Mouse (Mus musculus): Measurements from ENCODE around the gene Spesp1.
A peak's percentile ranks its signal among the peaks of the same experiment; 100 is the strongest.

Spesp1 gene

GRCm38 (mm10) chr9:62281991-62282390 lies at the start of gene Spesp1:
Spesp1 (minus strand) TSS chr9:62282208.
- DNase-seq (ENCODE audit: low spot score in 2 of 2): no peak

GRCm38 (mm10) chr9:62325965-62326364 lies 44.0 kb upstream of the Spesp1 start:
- DNase-seq (ENCODE audit: low spot score in 2 of 2): no peak

- DNase-seq (ENCODE audit: low spot score in 2 of 2): no peak
These were observed 41.8 kb upstream of the Spesp1 start for GRCm38 (mm10) chr9:62323816-62324215.

DNA sequence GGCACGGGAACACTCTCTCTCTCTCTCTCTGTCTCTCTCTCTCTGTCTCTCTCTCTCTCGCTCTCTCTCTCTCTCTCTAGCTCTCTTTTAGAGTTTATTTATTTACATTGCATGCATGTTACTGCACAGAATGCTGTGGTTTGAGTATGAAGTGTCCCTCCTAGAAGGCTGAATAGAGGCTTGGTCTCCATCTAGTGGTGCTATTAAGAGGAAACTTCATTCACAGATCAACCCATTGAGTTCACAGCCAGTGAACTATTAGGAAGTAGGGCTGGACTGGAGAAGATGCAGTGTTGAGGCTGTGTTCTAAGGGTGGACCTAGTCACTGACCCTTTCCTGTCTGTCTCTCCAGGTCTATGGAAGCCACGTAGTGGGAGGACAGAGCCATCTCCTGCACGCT lies 36.7 kb upstream of the Spesp1 start:
- no peak for DNase-seq (ENCODE audit: low spot score in 2 of 2)

GRCm38 (mm10) chr9:62315556-62315955 lies 33.5 kb upstream of the Spesp1 start:
- no peak for DNase-seq (ENCODE audit: low spot score in 2 of 2)

DNA sequence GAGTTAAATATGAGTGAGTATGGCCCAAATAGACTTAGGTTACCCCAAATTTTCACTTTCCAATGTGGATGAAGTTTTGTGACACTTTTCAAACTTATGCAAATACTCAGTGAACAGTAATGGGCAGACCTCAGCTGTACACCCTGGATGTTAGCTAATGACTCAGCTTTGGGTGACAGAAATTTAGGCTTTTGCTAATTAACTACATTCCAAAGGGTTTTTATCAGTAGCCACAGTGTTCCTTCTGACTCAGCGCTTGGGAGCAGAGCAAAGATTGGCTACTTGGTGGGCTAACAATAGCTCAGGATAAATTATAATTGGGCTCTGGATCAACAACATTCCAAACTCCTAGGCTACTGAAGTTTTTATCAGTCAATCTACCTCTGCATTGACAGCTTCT lies 14.9 kb upstream of the Spesp1 start:
- DNase-seq (ENCODE audit: low spot score in 2 of 2): no peak

GRCm38 (mm10) chr9:62295006-62295698 lies 13.1 kb upstream of the Spesp1 start:
- peak; percentile 52 to 56 for DNase-seq (ENCODE audit: low spot score in 2 of 2)

- no peak for DNase-seq (ENCODE audit: low spot score in 2 of 2)
These were observed 5.6 kb upstream of the Spesp1 start for GRCm38 (mm10) chr9:62287633-62288025.

GRCm38 (mm10) chr9:62286967-62287632 lies 5.1 kb upstream of the Spesp1 start:
- peak; percentile 33 to 53 for DNase-seq (ENCODE audit: low spot score in 2 of 2)

GRCm38 (mm10) chr9:62284266-62284665 lies 2.3 kb upstream of the Spesp1 start:
- DNase-seq (ENCODE audit: low spot score in 2 of 2): no peak

GRCm38 (mm10) chr9:62276899-62277298 lies 5.1 kb downstream of the Spesp1 start:
- DNase-seq (ENCODE audit: low spot score in 2 of 2): no peak

- DNase-seq (ENCODE audit: low spot score in 2 of 2): no peak
These were observed 11.1 kb downstream of the Spesp1 start for GRCm38 (mm10) chr9:62270775-62271399.

- DNase-seq (ENCODE audit: low spot score in 2 of 2): no peak
These were observed 12.8 kb downstream of the Spesp1 start for GRCm38 (mm10) chr9:62269161-62269560.

GRCm38 (mm10) chr9:62265278-62265677 lies 16.7 kb downstream of the Spesp1 start:
- no peak for DNase-seq (ENCODE audit: low spot score in 2 of 2)

GRCm38 (mm10) chr9:62263652-62264051 lies 18.4 kb downstream of the Spesp1 start:
- no peak for DNase-seq (ENCODE audit: low spot score in 2 of 2)

- no peak for DNase-seq (ENCODE audit: low spot score in 2 of 2)
These were observed 20.6 kb downstream of the Spesp1 start for GRCm38 (mm10) chr9:62261406-62261805.

DNA sequence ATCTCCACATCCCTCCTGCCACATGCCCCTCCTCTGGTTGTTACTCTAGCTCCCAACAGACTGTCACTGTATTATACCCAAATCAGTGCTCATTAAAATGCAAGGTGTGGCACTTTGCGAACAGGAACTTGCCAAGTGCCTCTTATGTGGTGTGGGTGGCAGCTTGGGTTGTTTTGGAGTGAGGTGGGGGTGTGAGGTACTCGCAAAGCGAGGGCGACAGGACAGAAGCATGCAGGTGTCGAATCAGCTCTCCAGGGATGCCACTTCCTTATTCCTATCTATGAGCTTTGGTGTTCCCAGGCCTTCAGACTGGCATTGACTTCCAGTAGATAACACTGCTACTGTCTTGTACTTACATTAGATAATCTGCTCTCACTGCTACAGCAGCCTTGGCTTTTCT lies 21.0 kb downstream of the Spesp1 start:
- no peak for DNase-seq (ENCODE audit: low spot score in 2 of 2)

GRCm38 (mm10) chr9:62258005-62258404 lies 24.0 kb downstream of the Spesp1 start:
- no peak for DNase-seq (ENCODE audit: low spot score in 2 of 2)

DNA sequence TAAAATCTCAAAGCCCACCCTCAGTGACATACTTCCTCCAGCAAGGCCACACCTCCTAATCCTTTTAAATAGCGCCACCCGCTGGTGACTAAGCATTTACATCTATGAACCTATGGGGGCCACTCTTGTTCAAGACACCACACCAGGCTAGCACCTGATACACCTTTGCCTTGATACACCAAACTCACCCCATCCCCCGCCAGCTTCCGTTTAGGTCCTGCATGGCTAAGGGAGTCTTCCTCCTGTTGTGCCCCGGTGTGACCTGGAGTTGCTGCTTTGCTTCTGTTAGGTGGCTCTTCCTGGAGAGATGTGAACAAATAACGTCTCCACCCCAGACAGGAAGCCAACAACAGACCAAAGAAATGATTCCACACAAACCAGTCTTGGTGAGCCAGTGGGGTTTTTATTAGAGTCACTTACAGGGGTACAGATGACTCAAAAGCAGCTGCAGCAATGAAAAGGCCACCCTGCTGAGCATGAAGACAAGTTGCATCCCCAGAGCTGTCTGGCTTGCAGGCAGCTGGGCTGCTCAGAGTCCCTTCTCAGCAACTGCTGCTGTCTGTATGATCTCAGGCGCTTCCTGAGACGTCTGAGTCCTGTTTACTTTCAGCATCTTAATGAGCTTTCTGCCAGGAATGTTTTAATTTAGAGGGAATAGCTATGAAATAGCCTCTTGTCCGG lies 26.0 kb downstream of the Spesp1 start:
- DNase-seq (ENCODE audit: low spot score in 2 of 2): no peak

GRCm38 (mm10) chr9:62253736-62254443 lies 28.1 kb downstream of the Spesp1 start:
- no peak for DNase-seq (ENCODE audit: low spot score in 2 of 2)

- no peak for DNase-seq (ENCODE audit: low spot score in 2 of 2)
These were observed 31.7 kb downstream of the Spesp1 start for GRCm38 (mm10) chr9:62250296-62250695.

Measured in urinary bladder, adult 18-20 months (tissue).